Mouse (Mus musculus): ENCODE data around the gene Cdk19.

GRCm38 (mm10) chr10:40416944-40417343 is 77.6 kb downstream of the Cdk19 start:
- TF ChIP-seq POLR2A (IDR thresholded peaks at IDR 0.05; ENCODE audit: control insufficient read depth, extremely low read depth, insufficient read depth, low read length, poor library complexity) (no peak), CTCF (IDR thresholded peaks at IDR 0.05; ENCODE audit: borderline replicate concordance, control insufficient read depth, extremely low read depth, insufficient read depth, low read length, poor library complexity) (no peak)

Measured in thymus, adult 2 months (tissue).